Comparison of ENCODE assay signal across 8 mouse cellular contexts in the genomic region with DNA sequence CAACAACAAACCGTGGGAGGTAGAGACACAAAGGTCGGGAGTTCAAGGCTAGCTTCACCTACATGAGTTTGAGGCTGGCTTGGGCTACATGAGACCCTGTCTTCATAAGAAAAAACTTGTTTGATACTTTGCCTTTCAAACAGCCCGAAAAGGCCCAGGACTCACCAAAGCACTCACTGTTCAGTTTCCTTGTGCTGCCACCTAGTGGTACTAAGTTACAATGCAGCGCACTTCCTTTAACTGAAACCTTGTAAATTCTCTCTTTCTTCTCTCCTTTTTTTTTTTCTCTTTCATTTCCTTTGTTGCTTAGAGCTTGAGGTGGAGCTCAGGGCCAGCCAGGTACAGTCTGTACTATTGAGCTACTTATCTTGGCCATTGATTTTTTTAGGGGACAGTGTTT. TPM values are rescaled to one million over a fixed set of nuclear protein-coding genes. Genes with fewer than 3 reads are reported as not detected.
DNase-seq lines count a peak whose midpoint lies in the region; ATAC-seq and TF ChIP-seq lines count a peak whose summit lies in the region.

No protein-coding gene starts in this region.

- in situ Hi-C loops in Patski (cut with MboI; ENCODE audit: low pct_unique_long_range_greater_than_20kb) = loop anchor here (5.0 to 25.0 kb wide), 4 partner anchors 103 to 606 kb away; a partner anchor contains a TSS

- no peaks in the 10 kb centered on the region for H3K4me1 ChIP-seq in intestine, postnatal 0 days (replicated peaks; ENCODE audit: control insufficient read depth, insufficient read depth, low read length)
- H3K4me1 ChIP-seq in intestine, embryonic 15.5 days (replicated peaks) = no peaks in the 10 kb centered on the region
- no peaks in the 10 kb centered on the region for H3K4me1 ChIP-seq in kidney, postnatal 0 days (replicated peaks; ENCODE audit: insufficient read depth, low read length)

- H3K4me3 ChIP-seq in intestine, postnatal 0 days (ENCODE audit: low read depth, low read length) = no peak overlapping the region
- H3K4me3 ChIP-seq in intestine, embryonic 15.5 days (replicated peaks) = no peak overlapping the region
- no peak overlapping the region for H3K4me3 ChIP-seq in kidney, postnatal 0 days (replicated peaks; ENCODE audit: low read depth, low read length)

- CTCF ChIA-PET in Patski (lab: Charles Lee) = interaction anchor here (0.7 to 2.0 kb wide), 13 partner anchors 9 to 220 kb away, joined by 3 to 8 read pairs (median 4); a partner anchor contains a TSS

- no peaks in the 10 kb centered on the region for H3K27me3 ChIP-seq in intestine, postnatal 0 days (replicated peaks; ENCODE audit: control insufficient read depth, insufficient read depth, low read length)
- no peaks in the 10 kb centered on the region for H3K27me3 ChIP-seq in intestine, embryonic 15.5 days (replicated peaks)
- peaks cover 7% of the 10 kb centered on the region for H3K27me3 ChIP-seq in Patski
- no peaks in the 10 kb centered on the region for H3K27me3 ChIP-seq in kidney, postnatal 0 days (ENCODE audit: insufficient read depth, low read length)

- H3K36me3 ChIP-seq in intestine, postnatal 0 days (ENCODE audit: control insufficient read depth, insufficient read depth) = no peaks in the 10 kb centered on the region
- H3K36me3 ChIP-seq in intestine, embryonic 15.5 days = no peaks in the 10 kb centered on the region
- H3K36me3 ChIP-seq in kidney, postnatal 0 days (ENCODE audit: insufficient read depth, low read length) = no peaks in the 10 kb centered on the region

- DNase-seq in CD4-positive helper T cell, adult 2 months (ENCODE audit: low read depth, low spot score) = peak; percentile 47
- DNase-seq in Patski (ENCODE audit: low read depth, low spot score) = no peak
- peak; percentile 31 for DNase-seq in embryo, embryonic 9.5 days (ENCODE audit: extremely low spot score)
- DNase-seq in kidney, postnatal 0 days (ENCODE audit: low spot score) = peak; percentile 60
- DNase-seq in naive thymus-derived CD4-positive, alpha-beta T cell, adult 2 months (ENCODE audit: low read depth) = peak; percentile 67
- DNase-seq in ovary, postnatal 36 days (ENCODE audit: low spot score) = no peak

- POLR2A ChIA-PET in Patski (lab: Charles Lee) = interaction anchor here (1.1 kb wide), 1 partner anchor 53 kb away, joined by 3 read pairs; no protein-coding TSS in a partner anchor

- TF ChIP-seq CTCF in intestine, postnatal 0 days (IDR thresholded peaks at IDR 0.05; ENCODE audit: low read depth) = peak; percentile 74
- TF ChIP-seq CTCF in Patski (IDR thresholded peaks at IDR 0.05) = peak; percentile 75
- peak; percentile 78 for TF ChIP-seq CTCF in kidney, postnatal 0 days (IDR thresholded peaks at IDR 0.05; ENCODE audit: low read depth)

- no peaks in the 10 kb centered on the region for H3K9me3 ChIP-seq in intestine, postnatal 0 days (ENCODE audit: control insufficient read depth)
- no peaks in the 10 kb centered on the region for H3K9me3 ChIP-seq in intestine, embryonic 15.5 days
- H3K9me3 ChIP-seq in kidney, postnatal 0 days (replicated peaks; ENCODE audit: low read length) = no peaks in the 10 kb centered on the region

- H3K9ac ChIP-seq in intestine, postnatal 0 days (ENCODE audit: low read depth, low read length) = no peak overlapping the region
- H3K9ac ChIP-seq in intestine, embryonic 15.5 days = no peak overlapping the region
- no peak overlapping the region for H3K9ac ChIP-seq in kidney, postnatal 0 days (ENCODE audit: low read depth, low read length)

- 40% methylated on average over 4 of the region's 4 CpGs for WGBS in intestine, postnatal 0 days
- 36% methylated on average over 4 of the region's 4 CpGs for WGBS in intestine, embryonic 15.5 days
- 41% methylated on average over 4 of the region's 4 CpGs for WGBS in kidney, postnatal 0 days

- H3K4me2 ChIP-seq in intestine, postnatal 0 days (replicated peaks; ENCODE audit: low read depth) = no peak overlapping the region
- no peak overlapping the region for H3K4me2 ChIP-seq in intestine, embryonic 15.5 days (replicated peaks)
- no peak overlapping the region for H3K4me2 ChIP-seq in kidney, postnatal 0 days (ENCODE audit: low read length)

- H3K27ac ChIP-seq in intestine, postnatal 0 days (ENCODE audit: low read depth, low read length) = no peak overlapping the region
- no peak overlapping the region for H3K27ac ChIP-seq in intestine, embryonic 15.5 days
- H3K27ac ChIP-seq in kidney, postnatal 0 days = no peak overlapping the region

- ATAC-seq in intestine, postnatal 0 days = no peak
- ATAC-seq in intestine, embryonic 15.5 days = no peak
- ATAC-seq in Patski = peak; percentile 69
- ATAC-seq in kidney, postnatal 0 days (replicated peaks; ENCODE audit: low FRiP score, low read depth) = 0 out of 2 replicates have a peak, but pooled peaks have one; percentile 33

RNA-seq across cellular contexts. Expression of a gene that starts 22.5 kb away (rescaled TPM):
- polyA plus RNA-seq in intestine, postnatal 0 days (2015; fragmentation: Nextera tagmentation; extraction: Ambion mirVana) = 107 and 117 TPM in 2 replicates
- polyA plus RNA-seq in intestine, embryonic 15.5 days (2015; fragmentation: Nextera tagmentation; extraction: Ambion mirVana) = 220 and 243 TPM in 2 replicates
- polyA plus RNA-seq in Patski (2021) = 133 TPM
- polyA plus RNA-seq in kidney, postnatal 0 days (2015; fragmentation: Nextera tagmentation; extraction: Ambion mirVana) = 281 and 291 TPM in 2 replicates

RNA-seq across cellular contexts. Expression of a gene that starts 55.8 kb away (rescaled TPM):
- 26.2 and 26.3 TPM in 2 replicates for polyA plus RNA-seq in intestine, postnatal 0 days (2015; fragmentation: Nextera tagmentation; extraction: Ambion mirVana)
- polyA plus RNA-seq in intestine, embryonic 15.5 days (2015; fragmentation: Nextera tagmentation; extraction: Ambion mirVana) = 26.6 and 33.5 TPM in 2 replicates
- 176 TPM for polyA plus RNA-seq in Patski (2021)
- polyA plus RNA-seq in kidney, postnatal 0 days (2015; fragmentation: Nextera tagmentation; extraction: Ambion mirVana) = 63.9 and 66.5 TPM in 2 replicates

Comparison
In these comparisons a context has a peak if more than half of its experiments do, and no peak if none do; other contexts are left out.
1. ATAC-seq: peak in Patski (single experiment) and kidney, postnatal 0 days (single experiment); none in intestine, postnatal 0 days (single experiment) and intestine, embryonic 15.5 days (single experiment).
2. DNase-seq: peak in CD4-positive helper T cell, adult 2 months (single experiment), embryo, embryonic 9.5 days (single experiment), kidney, postnatal 0 days (single experiment) and naive thymus-derived CD4-positive, alpha-beta T cell, adult 2 months (single experiment); none in Patski (single experiment) and ovary, postnatal 36 days (single experiment).
3. Peak in every context shown above with its lines, with median percentiles within 50 percentile points of each other: CTCF ChIP-seq.